Mouse (Mus musculus): ENCODE measurements around the gene Rapgef1.

DNA sequence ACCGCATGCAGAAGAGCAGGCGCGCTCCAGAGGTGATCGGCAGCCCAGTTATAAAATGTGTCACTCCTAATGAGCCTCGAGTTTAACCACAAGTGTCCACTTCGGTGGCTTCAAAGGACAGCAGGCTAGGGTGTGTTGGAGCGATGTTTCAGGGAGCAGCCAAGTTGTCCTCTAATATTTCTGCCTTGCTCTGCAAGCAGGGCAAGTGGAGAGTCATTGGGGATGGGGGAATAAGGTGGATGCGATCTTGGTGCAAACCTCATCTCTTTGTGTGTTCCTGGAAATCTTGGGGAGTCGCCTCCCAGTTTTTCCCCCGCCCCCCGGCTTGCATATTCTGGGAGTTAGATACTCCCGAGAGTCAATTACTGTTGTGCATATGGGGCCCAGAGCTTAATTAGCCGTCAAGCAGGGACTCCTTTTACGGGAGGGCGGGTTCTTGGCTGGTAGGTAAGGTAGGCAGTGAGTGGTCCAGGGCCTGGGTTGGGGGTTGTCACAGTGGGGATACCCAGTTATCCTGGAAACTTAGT is 844 bp downstream of the Rapgef1 start:
- TF ChIP-seq CTCF (IDR thresholded peaks at IDR 0.05; ENCODE audit: extremely low read depth, insufficient read depth, insufficient read length, insufficient replicate concordance) (no peak), POLR2A (IDR thresholded peaks at IDR 0.05; ENCODE audit: low read depth, low read length) (no peak)

All from spleen, adult 2 months (tissue).